8 mouse cellular contexts compared by ENCODE assay signal in genomic region chr15:97776919-97777318, GRCm38 (mm10). TPM values are rescaled to one million over a fixed set of nuclear protein-coding genes. Genes with fewer than 3 reads are reported as not detected.
"Had no signal": no experiment of that assay in that cellular context is flagged by ENCODE, and none has a peak within 500 bp of the region (broad histone marks: within the 10 kb centered on the region; RNA-seq: fewer than 3 reads in every experiment).

No protein-coding gene starts in this region.

- H3K27ac ChIP-seq: intestine, embryonic 15.5 days; limb, embryonic 12.5 days; liver, embryonic 13.5 days; lung, embryonic 15.5 days; midbrain, embryonic 12.5 days; neural tube, embryonic 13.5 days had no signal

- DNase-seq: layer of hippocampus, adult 9-11 months; liver, embryonic 13.5 days had no signal

- H3K9ac ChIP-seq: intestine, embryonic 15.5 days; limb, embryonic 12.5 days; liver, embryonic 13.5 days; liver, postnatal 0 days; lung, embryonic 15.5 days; midbrain, embryonic 12.5 days; neural tube, embryonic 13.5 days had no signal

- H3K27me3 ChIP-seq: intestine, embryonic 15.5 days had no signal

- H3K4me3 ChIP-seq: intestine, embryonic 15.5 days; limb, embryonic 12.5 days; liver, embryonic 13.5 days; lung, embryonic 15.5 days; midbrain, embryonic 12.5 days; neural tube, embryonic 13.5 days had no signal

- H3K36me3 ChIP-seq: intestine, embryonic 15.5 days; limb, embryonic 12.5 days; liver, embryonic 13.5 days; lung, embryonic 15.5 days; midbrain, embryonic 12.5 days; neural tube, embryonic 13.5 days had no signal

- H3K4me2 ChIP-seq: intestine, embryonic 15.5 days; limb, embryonic 12.5 days; liver, embryonic 13.5 days; lung, embryonic 15.5 days; midbrain, embryonic 12.5 days; neural tube, embryonic 13.5 days had no signal

- H3K9me3 ChIP-seq: intestine, embryonic 15.5 days; limb, embryonic 12.5 days; liver, embryonic 13.5 days; lung, embryonic 15.5 days; midbrain, embryonic 12.5 days; neural tube, embryonic 13.5 days had no signal

RNA-seq across cellular contexts. Expression of gene Endou, which starts 45.8 kb away (rescaled TPM):
- polyA plus RNA-seq: liver, embryonic 13.5 days had no signal
